Mouse (Mus musculus): ENCODE measurements around the gene Sgca. TPM values are rescaled to one million over a fixed set of nuclear protein-coding genes. Genes with fewer than 3 reads are reported as not detected.

Gene Sgca
- polyA plus RNA-seq, 1 experiment from 2014 or later, result not detected

DNA sequence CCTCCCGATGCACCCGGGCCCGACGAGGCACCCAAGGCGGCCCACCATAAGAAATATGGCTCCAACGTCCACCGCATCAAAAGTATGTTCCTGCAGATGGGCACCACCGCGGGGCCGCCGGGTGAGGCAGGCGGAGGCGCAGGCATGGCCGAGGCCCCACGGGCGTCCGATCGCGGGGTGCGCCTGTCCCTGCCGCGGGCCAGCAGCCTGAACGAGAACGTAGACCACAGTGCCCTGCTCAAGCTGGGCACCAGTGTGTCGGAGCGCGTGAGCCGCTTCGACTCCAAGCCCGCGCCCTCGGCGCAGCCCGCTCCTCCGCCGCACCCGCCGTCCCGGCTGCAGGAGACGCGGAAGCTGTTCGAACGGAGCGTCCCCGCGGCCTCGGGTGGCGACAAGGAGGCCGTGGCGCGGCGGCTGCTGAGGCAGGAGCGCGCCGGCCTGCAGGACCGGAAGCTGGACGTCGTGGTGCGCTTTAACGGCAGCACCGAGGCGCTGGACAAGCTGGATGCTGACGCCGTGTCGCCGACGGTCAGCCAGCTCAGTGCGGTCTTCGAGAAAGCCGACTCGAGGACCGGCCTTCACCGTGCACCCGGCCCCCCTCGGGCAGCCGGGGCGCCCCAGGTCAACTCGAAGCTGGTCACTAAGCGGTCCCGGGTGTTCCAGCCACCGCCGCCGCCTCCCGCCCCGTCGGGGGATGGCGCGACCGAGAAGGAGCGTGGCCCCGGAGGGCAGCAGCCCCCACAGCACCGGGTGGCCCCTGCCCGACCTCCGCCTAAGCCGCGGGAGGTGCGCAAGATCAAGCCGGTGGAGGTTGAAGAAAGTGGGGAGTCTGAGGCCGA, 15.7 kb upstream of the Sgca start:
- Histone ChIP-seq H3K36me3 (ENCODE audit: control insufficient read depth, insufficient read depth, low read length) (peaks cover 6% of the 10 kb centered on the region; the same call in 1 of the 2 replicates), H3K9ac (ENCODE audit: low read length) (peak overlapping the region; percentile 94), H3K4me1 (replicated peaks; ENCODE audit: control insufficient read depth, insufficient read depth, low read length) (peaks cover 28% of the 10 kb centered on the region), H3K4me2 (ENCODE audit: low read depth, low read length, severe bottlenecking) (peak overlapping the region; percentile 99), H3K4me3 (ENCODE audit: low read depth, low read length) (peak overlapping the region; percentile 89), H3K27ac (ENCODE audit: low read depth, low read length) (peak overlapping the region; percentile 81), H3K27me3 (ENCODE audit: control insufficient read depth, insufficient read depth, low read length) (no peaks in the 10 kb centered on the region), H3K9me3 (ENCODE audit: control insufficient read depth, low read length) (no peaks in the 10 kb centered on the region)
- ATAC-seq (replicated peaks; ENCODE audit: low FRiP score) (peak; percentile 26; the same call in 1 of the 2 replicates), DNase-seq (ENCODE audit: low spot score) (peak; percentile 74)
- under 1% methylated on average over 98 of the region's 99 CpGs for whole genome bisulfite sequencing

DNA sequence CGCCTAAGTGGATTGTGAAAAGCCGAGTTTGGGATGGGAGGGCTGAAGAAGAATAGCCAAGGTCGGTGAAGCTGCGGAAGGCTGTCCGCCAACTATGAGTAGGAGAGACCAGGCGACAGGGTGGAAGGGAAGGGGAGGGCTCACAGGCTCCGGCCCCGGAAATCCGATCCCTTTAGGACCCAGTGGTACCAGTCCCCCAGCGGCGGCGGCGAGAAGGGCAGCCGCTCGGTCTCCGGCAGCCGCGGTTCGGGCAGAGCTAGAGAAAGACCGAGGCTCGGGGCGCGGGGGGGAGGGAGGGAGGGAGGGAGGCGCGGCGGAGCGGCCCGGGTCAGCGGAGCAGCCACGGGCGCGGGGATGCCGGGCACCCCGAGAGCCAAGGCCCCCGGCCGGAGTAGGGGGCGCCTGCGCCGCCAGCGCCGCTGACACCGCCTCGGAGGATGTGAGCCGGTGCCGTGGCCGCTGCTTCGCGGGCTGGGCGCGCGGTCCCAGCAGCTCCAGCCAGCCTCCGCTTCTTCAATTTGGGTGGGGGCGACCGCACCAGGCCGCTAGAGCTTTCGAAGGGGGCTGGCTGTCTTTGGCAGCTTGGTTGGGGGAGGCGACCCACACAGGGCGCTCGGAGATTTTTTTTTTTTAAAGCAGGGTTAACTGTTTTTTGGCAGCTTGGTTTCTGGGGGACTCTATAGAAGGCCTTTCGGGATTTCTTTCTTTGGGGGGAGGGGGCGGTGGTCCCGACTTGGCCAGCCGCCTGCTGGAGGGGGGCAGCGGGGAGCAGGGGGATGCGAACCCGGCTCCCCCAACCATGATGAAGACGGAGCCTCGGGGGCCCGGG, 14.8 kb upstream of the Sgca start, which contains the start of gene Ppp1r9b:
Gene Ppp1r9b (plus strand): TSS at position 287 of the 829 bp plus-strand sequence.
- H3K4me1 ChIP-seq (replicated peaks; ENCODE audit: control insufficient read depth, insufficient read depth, low read length), result peaks cover 28% of the 10 kb centered on the region

DNA sequence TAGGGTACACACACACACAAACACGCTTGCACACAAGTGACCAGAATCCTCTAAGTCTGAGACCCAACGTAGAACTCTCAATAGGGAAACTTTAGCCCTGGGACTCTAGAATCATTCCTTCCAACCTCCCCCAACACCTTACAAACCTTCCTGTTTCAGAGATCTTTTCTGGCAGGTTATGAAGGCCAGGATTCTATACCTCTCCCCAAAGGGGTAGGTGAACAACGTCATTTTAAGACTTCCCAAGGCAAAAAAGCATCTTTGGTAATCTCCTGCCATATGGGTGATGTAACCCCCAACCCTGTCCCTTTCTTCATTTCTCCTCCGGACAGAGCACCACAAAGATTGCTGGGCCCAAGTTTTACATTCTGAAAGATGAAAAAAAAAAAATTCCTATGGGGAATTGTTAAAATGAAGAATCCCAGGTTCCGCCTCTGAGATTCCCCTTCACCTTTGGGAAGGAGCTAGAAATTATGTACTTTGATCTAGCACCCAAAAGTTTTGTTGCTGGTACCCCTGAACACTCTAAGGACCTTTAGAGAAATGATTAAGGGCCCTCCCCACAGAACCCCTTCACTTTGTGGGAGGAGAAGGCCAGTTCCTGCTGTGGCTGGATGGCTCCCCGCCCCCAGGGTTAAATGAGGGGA, 14.1 kb upstream of the Sgca start:
- Histone ChIP-seq H3K36me3 (ENCODE audit: control insufficient read depth, insufficient read depth, low read length) (no peaks in the 10 kb centered on the region), H3K27me3 (ENCODE audit: control insufficient read depth, insufficient read depth, low read length) (no peaks in the 10 kb centered on the region), H3K9ac (ENCODE audit: low read length) (peak overlapping the region; percentile 94), H3K27ac (ENCODE audit: low read depth, low read length) (peak overlapping the region; percentile 37; the same call in 1 of the 2 replicates), H3K4me1 (replicated peaks; ENCODE audit: control insufficient read depth, insufficient read depth, low read length) (peaks cover 24% of the 10 kb centered on the region), H3K9me3 (ENCODE audit: control insufficient read depth, low read length) (no peaks in the 10 kb centered on the region), H3K4me2 (ENCODE audit: low read depth, low read length, severe bottlenecking) (peak overlapping the region; percentile 99; the same call in 1 of the 2 replicates), H3K4me3 (ENCODE audit: low read depth, low read length) (peak overlapping the region; percentile 89)
- DNase-seq (ENCODE audit: low spot score) (no peak), ATAC-seq (replicated peaks; ENCODE audit: low FRiP score) (no peak)
- 45% methylated on average over 6 of the region's 6 CpGs for WGBS

More for the DNA sequence above, 14.8 kb upstream of the Sgca start, which contains the start of gene Ppp1r9b:
- under 1% methylated on average over 60 of the region's 69 CpGs for WGBS
- Histone ChIP-seq H3K4me3 (ENCODE audit: low read depth, low read length) (peak within 1 kb of the TSS; percentile 89), H3K27me3 (ENCODE audit: control insufficient read depth, insufficient read depth, low read length) (no peaks in the 10 kb centered on the region), H3K27ac (ENCODE audit: low read depth, low read length) (peak within 1 kb of the TSS; percentile 81), H3K9ac (ENCODE audit: low read length) (peak within 1 kb of the TSS; percentile 94), H3K4me2 (ENCODE audit: low read depth, low read length, severe bottlenecking) (peak within 1 kb of the TSS; percentile 99), H3K36me3 (ENCODE audit: control insufficient read depth, insufficient read depth, low read length) (no peaks in the 10 kb centered on the region; the same call in 1 of the 2 replicates), H3K9me3 (ENCODE audit: control insufficient read depth, low read length) (no peaks in the 10 kb centered on the region)
- peak; percentile 97 for DNase-seq (ENCODE audit: low spot score)
- peak; percentile 89 for ATAC-seq (replicated peaks; ENCODE audit: low FRiP score)

DNA sequence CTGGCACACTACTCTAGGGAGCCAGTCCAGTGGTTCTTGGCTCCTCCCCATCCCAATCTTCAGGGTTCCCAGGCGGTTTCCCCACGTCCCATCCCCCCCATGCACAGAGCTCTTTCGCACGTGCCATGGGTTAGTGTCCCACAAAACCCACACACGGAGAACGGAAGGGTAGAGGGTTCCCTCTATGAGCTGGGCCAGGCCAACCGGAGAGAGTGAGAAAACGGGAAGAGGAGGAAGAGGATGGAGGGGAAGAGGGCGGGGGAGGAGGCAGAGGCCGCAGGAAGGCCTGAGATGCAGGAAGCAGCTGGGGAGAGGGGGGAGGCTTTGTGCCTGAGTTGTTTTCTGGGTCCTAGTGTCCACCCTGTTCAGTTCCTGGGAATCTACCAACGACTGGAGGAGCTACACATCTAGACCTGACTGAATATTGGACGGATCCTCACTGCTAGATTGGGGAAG, 13.5 kb upstream of the Sgca start:
- H3K9ac ChIP-seq (ENCODE audit: low read length), result peak overlapping the region; percentile 83
- no peaks in the 10 kb centered on the region for H3K9me3 ChIP-seq (ENCODE audit: control insufficient read depth, low read length)
- peak; percentile 89 for DNase-seq (ENCODE audit: low spot score)
- peak overlapping the region; percentile 49 for H3K4me3 ChIP-seq (ENCODE audit: low read depth, low read length)
- no peaks in the 10 kb centered on the region for H3K27me3 ChIP-seq (ENCODE audit: control insufficient read depth, insufficient read depth, low read length)
- H3K27ac ChIP-seq (ENCODE audit: low read depth, low read length), result peak overlapping the region; percentile 85
- H3K36me3 ChIP-seq (ENCODE audit: control insufficient read depth, insufficient read depth, low read length), result no peaks in the 10 kb centered on the region
- peak; percentile 70 for ATAC-seq (replicated peaks; ENCODE audit: low FRiP score)
- peaks cover 20% of the 10 kb centered on the region for H3K4me1 ChIP-seq (replicated peaks; ENCODE audit: control insufficient read depth, insufficient read depth, low read length)
- peak overlapping the region; percentile 61 for H3K4me2 ChIP-seq (ENCODE audit: low read depth, low read length, severe bottlenecking)
- WGBS, result under 1% methylated on average over 12 of the region's 12 CpGs

DNA sequence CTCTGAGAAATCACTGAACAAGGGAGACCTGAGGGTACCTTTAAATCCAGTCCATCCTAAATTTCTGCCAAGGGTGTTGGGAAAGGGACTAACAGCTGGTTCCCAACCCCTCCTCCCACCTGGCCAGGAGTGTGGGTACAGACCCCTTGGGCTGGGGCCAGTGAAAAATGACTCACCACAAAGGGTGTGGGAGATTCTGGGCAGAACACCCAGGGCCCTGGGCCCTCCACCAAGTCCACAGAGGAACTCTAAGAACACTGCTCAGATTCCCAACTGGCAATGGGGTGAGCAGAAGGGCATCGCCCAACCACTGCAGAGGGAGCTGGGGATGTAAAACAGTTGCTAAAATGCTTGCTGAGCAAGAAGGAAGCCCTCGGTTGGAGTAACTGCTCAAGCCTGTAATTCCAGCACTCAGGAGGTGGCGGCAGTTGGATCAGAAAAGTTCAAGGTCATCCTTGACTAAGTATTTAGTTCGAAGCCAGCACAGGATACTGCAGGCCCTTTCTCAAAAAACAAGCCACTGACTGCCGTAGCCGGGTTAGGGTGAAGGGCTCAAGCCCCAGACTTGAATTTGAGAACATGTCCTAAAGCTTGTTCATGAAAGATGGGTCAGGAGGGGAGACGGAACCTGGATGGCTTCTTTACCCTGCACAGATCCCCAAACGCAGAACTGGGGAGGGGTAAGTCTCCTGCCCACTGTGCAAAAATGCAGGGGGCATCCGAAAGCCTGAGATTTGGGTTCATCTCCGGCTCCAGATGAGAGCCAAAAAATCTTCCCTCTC, 12.8 kb upstream of the Sgca start:
- Histone ChIP-seq H3K27ac (ENCODE audit: low read depth, low read length) (peak overlapping the region; percentile 85), H3K4me1 (replicated peaks; ENCODE audit: control insufficient read depth, insufficient read depth, low read length) (peaks cover 20% of the 10 kb centered on the region)

DNA sequence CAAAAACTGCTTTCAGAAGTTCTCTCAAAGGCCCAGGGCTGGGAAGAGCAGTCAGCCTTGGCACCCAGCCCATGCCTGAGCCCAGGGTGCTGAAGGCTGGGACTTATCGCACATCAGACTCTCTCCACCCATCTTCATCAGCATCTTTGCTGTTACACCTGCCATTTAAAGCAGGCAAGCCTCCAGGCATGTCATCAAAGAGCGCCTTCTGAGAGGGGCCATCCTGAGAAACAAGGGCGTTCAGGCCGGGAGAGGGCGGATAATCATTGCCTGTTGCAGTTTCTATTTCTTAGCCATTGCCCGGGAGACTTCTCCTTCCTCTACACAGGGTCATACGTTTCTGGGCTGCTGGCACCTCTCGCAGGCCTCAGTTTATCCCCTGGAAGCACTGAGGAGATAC, 11.7 kb upstream of the Sgca start:
- no peak overlapping the region for H3K27ac ChIP-seq (ENCODE audit: low read depth, low read length)
- WGBS, result 83% methylated on average over 8 of the region's 8 CpGs
- no peaks in the 10 kb centered on the region for H3K36me3 ChIP-seq (ENCODE audit: control insufficient read depth, insufficient read depth, low read length)
- H3K4me3 ChIP-seq (ENCODE audit: low read depth, low read length), result no peak overlapping the region
- H3K4me1 ChIP-seq (replicated peaks; ENCODE audit: control insufficient read depth, insufficient read depth, low read length), result peaks cover 13% of the 10 kb centered on the region
- no peak for ATAC-seq (replicated peaks; ENCODE audit: low FRiP score)
- no peak for DNase-seq (ENCODE audit: low spot score)
- H3K9ac ChIP-seq (ENCODE audit: low read length), result no peak overlapping the region
- H3K4me2 ChIP-seq (ENCODE audit: low read depth, low read length, severe bottlenecking), result no peak overlapping the region
- H3K9me3 ChIP-seq (ENCODE audit: control insufficient read depth, low read length), result no peaks in the 10 kb centered on the region
- no peaks in the 10 kb centered on the region for H3K27me3 ChIP-seq (ENCODE audit: control insufficient read depth, insufficient read depth, low read length)

More for the DNA sequence above, 12.8 kb upstream of the Sgca start:
- Histone ChIP-seq H3K4me3 (ENCODE audit: low read depth, low read length) (peak overlapping the region; percentile 49), H3K27me3 (ENCODE audit: control insufficient read depth, insufficient read depth, low read length) (no peaks in the 10 kb centered on the region), H3K36me3 (ENCODE audit: control insufficient read depth, insufficient read depth, low read length) (no peaks in the 10 kb centered on the region), H3K4me2 (ENCODE audit: low read depth, low read length, severe bottlenecking) (peak overlapping the region; percentile 61), H3K9ac (ENCODE audit: low read length) (peak overlapping the region; percentile 83), H3K9me3 (ENCODE audit: control insufficient read depth, low read length) (no peaks in the 10 kb centered on the region)
- ATAC-seq (replicated peaks; ENCODE audit: low FRiP score), result no peak
- 22% methylated on average over 10 of the region's 10 CpGs for whole genome bisulfite sequencing
- DNase-seq (ENCODE audit: low spot score), result peak; percentile 54

DNA sequence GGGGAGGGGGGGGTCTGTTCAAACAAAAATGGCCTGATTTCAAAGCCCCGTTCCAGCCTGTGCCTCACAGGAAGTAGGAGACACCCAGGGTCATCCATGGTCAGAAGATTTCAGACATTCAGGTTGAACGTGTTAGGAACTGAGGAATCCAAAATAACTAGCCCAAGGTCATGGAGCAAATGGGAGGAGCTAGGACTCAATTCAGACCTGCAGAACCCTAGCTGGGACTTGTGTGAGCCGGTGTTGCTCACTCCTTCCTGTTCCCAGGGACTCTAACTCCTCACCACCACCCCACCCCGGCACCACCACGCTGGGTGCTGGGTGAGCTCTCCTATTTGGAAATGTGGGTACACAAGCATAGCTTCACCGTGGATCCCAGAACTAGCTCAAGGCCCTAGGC, 11.2 kb upstream of the Sgca start:
- Histone ChIP-seq H3K36me3 (ENCODE audit: control insufficient read depth, insufficient read depth, low read length) (no peaks in the 10 kb centered on the region), H3K4me1 (replicated peaks; ENCODE audit: control insufficient read depth, insufficient read depth, low read length) (peaks cover 11% of the 10 kb centered on the region), H3K4me3 (ENCODE audit: low read depth, low read length) (no peak overlapping the region), H3K27me3 (ENCODE audit: control insufficient read depth, insufficient read depth, low read length) (no peaks in the 10 kb centered on the region), H3K9me3 (ENCODE audit: control insufficient read depth, low read length) (no peaks in the 10 kb centered on the region), H3K4me2 (ENCODE audit: low read depth, low read length, severe bottlenecking) (no peak overlapping the region), H3K27ac (ENCODE audit: low read depth, low read length) (no peak overlapping the region), H3K9ac (ENCODE audit: low read length) (no peak overlapping the region)
- ATAC-seq (replicated peaks; ENCODE audit: low FRiP score) (no peak), DNase-seq (ENCODE audit: low spot score) (no peak)
- WGBS, result 43% methylated on average over 6 of the region's 6 CpGs
